Mouse (Mus musculus) liver, embryonic 13.5 days (tissue): ENCODE measurements around the gene Gm20716. TPM values are rescaled to one million over a fixed set of nuclear protein-coding genes. Genes with fewer than 3 reads are reported as not detected.

Experiments
- ATAC-seq: fragments of 200-750 bp; cut with Nextera tagmentation; 2 replicates; pipeline ENCODE4 v1.8.0; 2017; ENCODE audit warnings: low read depth, mild to moderate bottlenecking, moderate number of reproducible peaks, moderate library complexity
- DNase-seq: peaks from one replicate; pipeline ENCODE4 v3.0.0; 2022
- H3K27ac ChIP-seq: fragments of 300-500 bp; sonication (generic); 2 replicates; pipeline ENCODE4 v1.5.1; 2015; ENCODE audit warnings: moderate library complexity, mild to moderate bottlenecking, inconsistent platforms
- H3K27me3 ChIP-seq: fragments of 300-500 bp; sonication (generic); 2 replicates; pipeline ENCODE4 v1.6.1; 2015; ENCODE audit warnings: mild to moderate bottlenecking, inconsistent platforms
- H3K36me3 ChIP-seq: fragments of 300-500 bp; sonication (generic); 2 replicates; pipeline ENCODE4 v1.6.1; 2015; ENCODE audit warnings: mild to moderate bottlenecking, inconsistent platforms
- H3K4me1 ChIP-seq: fragments of 300-500 bp; sonication (generic); replicated peaks from 2 replicates; pipeline ENCODE4 v1.6.1; 2015; ENCODE audit warnings: inconsistent platforms
- H3K4me2 ChIP-seq: fragments of 300-500 bp; sonication (generic); 2 replicates; pipeline ENCODE4 v1.6.1; 2015; ENCODE audit warnings: inconsistent platforms, mild to moderate bottlenecking, moderate library complexity
- H3K4me3 ChIP-seq: fragments of 300-500 bp; sonication (generic); replicated peaks from 2 replicates; pipeline ENCODE4 v1.5.1; 2015; ENCODE audit warnings: mild to moderate bottlenecking, inconsistent platforms
- H3K9ac ChIP-seq: fragments of 300-500 bp; sonication (generic); 2 replicates; pipeline ENCODE4 v1.6.1; 2015; ENCODE audit warnings: mild to moderate bottlenecking, inconsistent platforms
- H3K9me3 ChIP-seq: fragments of 300-500 bp; sonication (generic); replicated peaks from 2 replicates; pipeline ENCODE4 v1.6.1; 2016; ENCODE audit warnings: inconsistent platforms
- WGBS: fragments of 180-500 bp; shearing (Covaris S2); methylation state at CpG from one replicate; pipeline ENCODE4 v1.1.7; 2015; ENCODE audit not compliant: insufficient replicate concordance; 5-methylcytosine and 5-hydroxymethylcytosine counted together
- microRNA-seq: library from miRNA; unstranded; fragments of <30 nt; microRNA quantifications from one replicate; pipeline ENCODE4, GENCODE M21; 2016
- polyA plus RNA-seq: library from polyadenylated mRNA; unstranded; fragments of >200 nt; fragmentation: Nextera tagmentation; extraction: Ambion mirVana; gene quantifications from 2 replicates; pipeline ENCODE4 v1.2.1, GENCODE M21; 2015

The Gm20716 gene
- polyA plus RNA-seq, 1 experiment from 2014 or later = 5.0 TPM

GRCm38 (mm10) chr2:168137161-168137560 is 93.0 kb downstream of the Gm20716 start:
- no peaks in the 10 kb centered on the region for H3K9me3 ChIP-seq
- 75% methylated on average over 15 of the region's 15 CpGs for WGBS
- 0 out of 2 replicates have a peak, but pooled peaks cover 7% of the 10 kb centered on the region for H3K27me3 ChIP-seq
- no peaks in the 10 kb centered on the region for H3K36me3 ChIP-seq
- no peak overlapping the region for H3K4me2 ChIP-seq
- H3K4me1 ChIP-seq = no peaks in the 10 kb centered on the region
- no peak overlapping the region for H3K4me3 ChIP-seq
- H3K27ac ChIP-seq = no peak overlapping the region
- ATAC-seq = no peak
- no peak overlapping the region for H3K9ac ChIP-seq
- DNase-seq = no peak

Small RNA genes within 50 kb of the gene (microRNA-seq; reads per million reads assigned to microRNA genes)
- gene Gm24561 = not detected

Other genes starting within 250 kb of the Gm20716 start
- gene Ripor3, start 219.7 kb downstream of the Gm20716 start, polyA plus RNA-seq = 1.6 TPM in 2 replicates
- 2.2 and 2.9 TPM in 2 replicates for gene Pard6b, start 149.4 kb downstream of the Gm20716 start, polyA plus RNA-seq
- 0.71 and 0.91 TPM in 2 replicates for gene Adnp, start 23.3 kb downstream of the Gm20716 start, polyA plus RNA-seq
- 101 and 106 TPM in 2 replicates for gene Dpm1, start 227 bp upstream of the Gm20716 start, polyA plus RNA-seq
- 3.4 and 3.9 TPM in 2 replicates for gene Mocs3, start 258 bp upstream of the Gm20716 start, polyA plus RNA-seq
- 0.10 TPM in 2 replicates for gene Kcng1, start 51.4 kb upstream of the Gm20716 start, polyA plus RNA-seq